Mouse (Mus musculus): ENCODE measurements around the gene Krtap6-1. TPM values are rescaled to one million over a fixed set of nuclear protein-coding genes. Genes with fewer than 3 reads are reported as not detected.
"Not testable (repeated sequence)": the region's sequence is repeated elsewhere in the genome, so short reads cannot be mapped to it uniquely, and the experiment has no call there.

Gene Krtap6-1
- polyA plus RNA-seq (2012; fragmentation: generic; extraction: Trizol): not detected

DNA sequence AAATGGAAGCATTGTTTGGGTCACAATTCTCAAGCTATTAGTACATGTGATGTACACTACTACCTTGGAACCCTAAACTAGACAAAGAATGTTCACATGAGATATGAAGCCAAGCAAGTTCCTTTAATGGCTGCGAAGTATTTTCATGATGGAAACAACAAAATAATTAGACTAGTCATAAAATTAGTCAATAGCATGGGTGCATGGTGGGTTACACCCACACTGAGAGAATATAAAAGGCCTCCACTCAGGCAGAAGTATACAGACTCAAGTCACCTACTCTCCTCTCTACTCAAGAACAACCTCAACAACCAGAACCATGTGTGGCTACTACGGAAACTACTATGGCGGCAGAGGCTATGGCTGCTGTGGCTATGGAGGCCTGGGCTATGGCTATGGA lies at the start of gene Krtap6-1:
TSS of gene Krtap6-1 (plus strand) at position 301 of the 400 bp plus-strand sequence.
- H3ac ChIP-seq (ENCODE audit: control insufficient read depth, insufficient read length); H3K36me3 ChIP-seq (ENCODE audit: control insufficient read depth, insufficient read depth); H3K79me2 ChIP-seq (ENCODE audit: control insufficient read depth, insufficient read depth); H3K4me3 ChIP-seq; H3K4me2 ChIP-seq (ENCODE audit: low read depth); H3K27me3 ChIP-seq (ENCODE audit: control insufficient read depth, insufficient read depth, insufficient read length): not testable (repeated sequence)

DNA sequence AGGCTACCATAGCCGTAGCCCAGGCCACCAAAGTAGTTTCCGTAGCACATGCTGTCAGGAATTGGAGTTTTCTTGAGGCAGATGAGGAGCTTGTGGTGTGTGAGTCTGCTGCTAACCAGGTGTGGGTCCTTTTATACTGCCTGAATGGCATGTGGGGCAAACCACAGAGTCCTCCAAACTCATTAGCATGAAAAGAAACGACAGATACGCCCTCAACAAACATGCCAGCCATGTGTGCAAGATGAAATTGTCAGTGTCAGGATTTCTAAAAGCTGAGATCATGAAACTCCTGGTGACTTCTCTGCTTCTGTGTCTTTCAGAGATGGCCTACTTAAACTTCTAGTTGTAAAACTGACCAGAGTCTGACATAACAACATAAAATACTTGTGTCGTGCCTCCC lies 20.8 kb upstream of the Krtap6-1 start, which contains the start of gene Krtap22-2:
TSS of gene Krtap22-2 (minus strand) at position 101 of the 400 bp plus-strand sequence.
- Histone ChIP-seq H3K36me3 (ENCODE audit: control insufficient read depth, insufficient read depth) (no peaks in the 10 kb centered on the region), H3K4me3 (no peak within 1 kb of the TSS), H3K27me3 (ENCODE audit: control insufficient read depth, insufficient read depth, insufficient read length) (no peaks in the 10 kb centered on the region), H3K79me2 (ENCODE audit: control insufficient read depth, insufficient read depth) (no peaks in the 10 kb centered on the region), H3ac (ENCODE audit: control insufficient read depth, insufficient read length) (no peak within 1 kb of the TSS), H3K4me2 (ENCODE audit: low read depth) (no peak within 1 kb of the TSS)
- TF ChIP-seq POLR2AphosphoS2 (IDR thresholded peaks at IDR 0.05; ENCODE audit: insufficient read length, low read depth) (no peak), MYOD1 (IDR thresholded peaks at IDR 0.05; ENCODE audit: control insufficient read depth in 1 of 3, insufficient read length in 2 of 3, low read depth in 2 of 3) (no peak), REST (IDR thresholded peaks at IDR 0.05; ENCODE audit: insufficient read depth, insufficient read length) (no peak), USF1 (IDR thresholded peaks at IDR 0.05; ENCODE audit: low read depth) (no peak)

DNA sequence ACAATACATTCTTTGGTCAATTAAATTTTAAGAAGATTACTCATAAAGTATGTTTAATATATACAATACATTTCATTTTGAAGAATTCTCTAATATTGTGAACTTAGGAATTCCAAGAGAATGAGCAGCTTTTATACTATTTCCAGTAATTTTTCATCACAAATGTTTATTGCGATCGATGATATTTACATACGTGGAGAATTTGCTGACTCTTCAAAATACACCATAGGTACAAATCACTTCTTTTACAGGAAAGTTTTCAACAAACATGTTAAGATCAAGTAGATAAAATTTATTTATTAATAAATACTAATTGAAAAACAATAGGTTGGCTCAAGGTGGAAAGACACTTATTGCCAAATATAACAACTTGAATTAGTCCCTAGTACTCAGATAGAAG lies 17.5 kb upstream of the Krtap6-1 start:
- no peaks in the 10 kb centered on the region for H3K27me3 ChIP-seq (ENCODE audit: control insufficient read depth, insufficient read depth, insufficient read length)
- TF ChIP-seq TCF3 (IDR thresholded peaks at IDR 0.05; ENCODE audit: insufficient read length, low read depth) (no peak), POLR2A (IDR thresholded peaks at IDR 0.05; ENCODE audit: insufficient read length, low read depth) (no peak), SRF (IDR thresholded peaks at IDR 0.05; ENCODE audit: control insufficient read depth, insufficient read length, low read depth) (no peak), TCF12 (IDR thresholded peaks at IDR 0.05; ENCODE audit: insufficient read depth, poor library complexity, severe bottlenecking) (no peak)
- no peak overlapping the region for H3K4me3 ChIP-seq
- no peaks in the 10 kb centered on the region for H3K36me3 ChIP-seq (ENCODE audit: control insufficient read depth, insufficient read depth)
- H3K4me2 ChIP-seq (ENCODE audit: low read depth): no peak overlapping the region
- H3ac ChIP-seq (ENCODE audit: control insufficient read depth, insufficient read length): no peak overlapping the region
- no peaks in the 10 kb centered on the region for H3K79me2 ChIP-seq (ENCODE audit: control insufficient read depth, insufficient read depth)

DNA sequence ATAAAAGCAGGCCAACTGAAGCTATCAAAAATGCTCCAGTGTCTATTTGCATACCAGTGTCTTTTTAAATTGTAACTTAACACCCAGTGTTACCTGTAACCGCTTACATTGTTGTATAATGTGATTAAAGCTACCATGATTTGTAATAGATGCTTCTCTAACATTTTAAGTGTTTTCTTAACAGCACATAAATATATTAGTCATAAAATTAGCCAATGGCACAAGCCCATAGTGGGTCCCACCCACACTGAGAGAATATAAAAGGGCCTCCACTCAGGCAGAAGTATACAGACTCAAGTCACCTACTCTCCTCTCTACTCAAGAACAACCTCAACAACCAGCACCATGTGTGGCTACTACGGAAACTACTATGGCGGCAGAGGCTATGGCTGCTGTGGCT lies 16.5 kb upstream of the Krtap6-1 start, which contains the start of gene Gm10229:
TSS of gene Gm10229 (plus strand) at position 301 of the 400 bp plus-strand sequence.
- H3ac ChIP-seq (ENCODE audit: control insufficient read depth, insufficient read length); H3K4me3 ChIP-seq; H3K79me2 ChIP-seq (ENCODE audit: control insufficient read depth, insufficient read depth); H3K27me3 ChIP-seq (ENCODE audit: control insufficient read depth, insufficient read depth, insufficient read length); H3K36me3 ChIP-seq (ENCODE audit: control insufficient read depth, insufficient read depth); H3K4me2 ChIP-seq (ENCODE audit: low read depth): not testable (repeated sequence)

DNA sequence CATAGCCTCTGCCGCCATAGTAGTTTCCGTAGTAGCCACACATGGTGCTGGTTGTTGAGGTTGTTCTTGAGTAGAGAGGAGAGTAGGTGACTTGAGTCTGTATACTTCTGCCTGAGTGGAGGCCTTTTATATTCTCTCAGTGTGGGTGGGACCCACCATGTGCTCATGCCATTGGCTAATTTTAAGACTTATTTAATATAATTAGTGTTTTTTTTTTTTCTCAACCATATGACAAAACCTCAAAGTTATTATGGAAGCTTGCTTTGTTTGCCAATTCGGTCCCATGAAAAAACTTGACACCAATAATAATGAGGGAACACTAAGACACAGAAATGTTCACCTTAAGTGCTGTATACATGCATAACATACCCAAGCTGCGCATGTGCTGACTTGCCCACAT lies 9.9 kb downstream of the Krtap6-1 start, which contains the start of gene Gm10228:
TSS of gene Gm10228 (minus strand) at position 101 of the 400 bp plus-strand sequence.
- H3K36me3 ChIP-seq (ENCODE audit: control insufficient read depth, insufficient read depth); H3K4me2 ChIP-seq (ENCODE audit: low read depth); H3K27me3 ChIP-seq (ENCODE audit: control insufficient read depth, insufficient read depth, insufficient read length); H3K79me2 ChIP-seq (ENCODE audit: control insufficient read depth, insufficient read depth); H3K4me3 ChIP-seq; H3ac ChIP-seq (ENCODE audit: control insufficient read depth, insufficient read length): not testable (repeated sequence)

DNA sequence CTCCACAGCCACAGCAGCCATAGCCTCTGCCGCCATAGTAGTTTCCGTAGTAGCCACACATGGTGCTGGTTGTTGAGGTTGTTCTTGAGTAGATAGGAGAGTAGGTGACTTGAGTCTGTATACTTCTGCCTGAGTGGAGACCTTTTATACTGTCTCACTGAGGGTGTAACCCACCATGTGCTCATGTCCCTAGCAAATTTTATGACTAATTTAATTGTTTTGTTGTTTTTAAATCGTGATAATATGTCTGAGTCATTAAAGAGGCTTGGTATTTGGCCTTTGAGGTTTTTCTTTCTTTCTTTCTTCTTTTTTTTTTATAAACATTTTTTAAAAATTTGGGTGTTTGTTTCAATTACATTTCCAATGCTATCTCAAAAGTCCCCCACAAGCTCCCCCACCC lies 16.3 kb downstream of the Krtap6-1 start, which contains the start of gene Krtap6-5:
TSS of gene Krtap6-5 (minus strand) at position 101 of the 400 bp plus-strand sequence.
- no peaks in the 10 kb centered on the region for H3K36me3 ChIP-seq (ENCODE audit: control insufficient read depth, insufficient read depth)
- H3K4me3 ChIP-seq: no peak within 1 kb of the TSS
- H3K27me3 ChIP-seq (ENCODE audit: control insufficient read depth, insufficient read depth, insufficient read length): no peaks in the 10 kb centered on the region
- H3K4me2 ChIP-seq (ENCODE audit: low read depth): no peak within 1 kb of the TSS
- H3ac ChIP-seq (ENCODE audit: control insufficient read depth, insufficient read length): no peak within 1 kb of the TSS
- no peaks in the 10 kb centered on the region for H3K79me2 ChIP-seq (ENCODE audit: control insufficient read depth, insufficient read depth)
- TF ChIP-seq POLR2A (IDR thresholded peaks at IDR 0.05; ENCODE audit: insufficient read length, low read depth) (no peak), SRF (IDR thresholded peaks at IDR 0.05; ENCODE audit: control insufficient read depth, insufficient read length, low read depth) (no peak), MYOG (IDR thresholded peaks at IDR 0.05; ENCODE audit: control insufficient read depth in 1 of 3, insufficient read depth in 1 of 3, insufficient read length in 2 of 3, low read depth in 2 of 3) (no peak), REST (IDR thresholded peaks at IDR 0.05; ENCODE audit: insufficient read depth, insufficient read length) (no peak), E2F4 (IDR thresholded peaks at IDR 0.05; ENCODE audit: insufficient read depth) (no peak), POLR2AphosphoS2 (IDR thresholded peaks at IDR 0.05; ENCODE audit: insufficient read length, low read depth) (no peak), TCF3 (IDR thresholded peaks at IDR 0.05; ENCODE audit: insufficient read length, low read depth) (no peak), USF1 (IDR thresholded peaks at IDR 0.05; ENCODE audit: low read depth) (no peak), MAX (IDR thresholded peaks at IDR 0.05; ENCODE audit: low read depth) (no peak), CEBPB (IDR thresholded peaks at IDR 0.05; ENCODE audit: insufficient read depth, poor library complexity, severe bottlenecking) (no peak), MYOD1 (IDR thresholded peaks at IDR 0.05; ENCODE audit: control insufficient read depth in 1 of 3, insufficient read length in 2 of 3, low read depth in 2 of 3) (no peak)

DNA sequence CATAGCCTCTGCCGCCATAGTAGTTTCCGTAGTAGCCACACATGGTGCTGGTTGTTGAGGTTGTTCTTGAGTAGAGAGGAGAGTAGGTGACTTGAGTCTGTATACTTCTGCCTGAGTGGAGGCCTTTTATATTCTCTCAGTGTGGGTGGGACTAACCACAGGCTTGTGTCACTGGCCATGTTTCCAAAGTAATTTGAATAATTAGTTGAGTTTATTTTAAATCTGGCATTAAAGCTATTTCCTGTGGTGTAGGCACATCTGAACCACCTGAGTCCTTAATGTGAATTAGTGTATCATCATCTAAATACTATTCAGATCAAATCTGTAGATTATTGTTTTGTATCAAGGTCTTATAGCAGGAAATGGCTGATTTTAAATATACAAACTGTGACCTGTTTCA lies 32.4 kb downstream of the Krtap6-1 start, which contains the start of gene 1110025L11Rik:
TSS of gene 1110025L11Rik (minus strand) at position 101 of the 400 bp plus-strand sequence.
- not testable (repeated sequence) for H3K4me2 ChIP-seq (ENCODE audit: low read depth); H3K36me3 ChIP-seq (ENCODE audit: control insufficient read depth, insufficient read depth); H3K4me3 ChIP-seq; H3K79me2 ChIP-seq (ENCODE audit: control insufficient read depth, insufficient read depth); H3K27me3 ChIP-seq (ENCODE audit: control insufficient read depth, insufficient read depth, insufficient read length); H3ac ChIP-seq (ENCODE audit: control insufficient read depth, insufficient read length)

DNA sequence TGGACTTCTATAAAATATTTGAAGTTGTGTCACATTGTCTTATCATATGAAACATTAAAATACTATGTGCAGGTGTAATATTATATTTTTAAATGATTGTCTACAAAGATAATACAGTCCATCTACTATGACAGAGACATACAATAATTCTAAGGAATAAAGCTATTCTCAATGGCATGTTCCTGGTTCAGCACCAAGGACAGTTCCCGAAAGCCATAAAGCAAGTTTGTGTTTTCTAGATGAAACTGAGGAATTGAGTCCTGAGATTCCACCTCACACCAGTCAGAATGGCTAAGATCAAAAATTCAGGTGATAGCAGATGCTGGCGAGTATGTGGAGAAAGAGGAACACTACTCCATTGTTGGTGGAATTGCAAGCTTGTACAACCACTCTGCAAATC lies 39.5 kb downstream of the Krtap6-1 start:
- H3K36me3 ChIP-seq (ENCODE audit: control insufficient read depth, insufficient read depth); H3K27me3 ChIP-seq (ENCODE audit: control insufficient read depth, insufficient read depth, insufficient read length); H3ac ChIP-seq (ENCODE audit: control insufficient read depth, insufficient read length); H3K4me2 ChIP-seq (ENCODE audit: low read depth); H3K79me2 ChIP-seq (ENCODE audit: control insufficient read depth, insufficient read depth); H3K4me3 ChIP-seq: not testable (repeated sequence)

Data from myocyte (in vitro differentiated cells).